Mouse (Mus musculus) MEL-GATA-1-ER (cell line): Measurements from ENCODE around the gene Stk38l.

ENCODE experiments used
- DNase-seq: peaks from one replicate; pipeline ENCODE4 v3.0.0-alpha.2; 2012; ENCODE audit warnings: low read depth; ENCODE audit errors: extremely low read depth

Gene Stk38l

DNA sequence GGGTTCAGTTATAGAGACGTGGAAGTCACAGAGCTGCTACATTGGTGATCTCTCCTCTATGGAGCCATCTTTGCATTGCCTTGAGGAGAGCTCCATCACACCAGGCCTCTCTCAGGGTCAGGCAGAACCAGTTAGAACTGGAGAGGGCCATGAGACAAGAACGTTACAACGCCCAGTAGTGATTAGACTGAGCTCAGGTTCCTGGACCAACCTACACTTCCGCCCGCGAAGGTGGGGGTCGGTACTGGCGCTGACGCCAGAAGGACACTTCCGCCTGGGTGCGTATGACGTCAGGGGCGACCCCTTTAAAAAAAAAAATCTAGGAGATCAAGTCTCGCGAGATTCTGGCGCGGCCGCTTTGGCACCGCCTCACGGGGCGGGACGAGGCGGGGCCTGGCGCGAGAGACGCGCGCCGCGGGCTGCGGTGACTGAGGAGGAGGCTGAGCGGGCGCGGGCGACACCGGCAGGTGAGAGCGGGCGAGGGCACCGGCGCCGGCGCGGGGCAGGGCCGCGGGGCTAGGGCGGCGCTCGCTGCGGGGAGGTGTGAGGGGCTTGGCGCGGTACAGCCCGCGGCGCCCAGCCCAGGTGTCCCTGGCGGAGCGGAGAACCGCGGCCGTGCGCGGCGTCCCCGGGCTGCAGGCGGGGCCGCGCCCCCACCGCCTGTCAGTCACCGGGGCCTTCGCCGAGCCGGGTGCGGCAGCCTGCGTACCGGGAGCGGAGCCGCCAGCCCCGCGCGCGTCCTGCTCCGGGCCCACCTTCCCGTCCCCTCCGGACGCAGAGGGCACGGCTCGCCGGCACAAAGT lies at the start of gene Stk38l:
TSS of gene Stk38l (plus strand) at position 415 of the 803 bp plus-strand sequence.
- DNase-seq: peak; percentile 87

DNA sequence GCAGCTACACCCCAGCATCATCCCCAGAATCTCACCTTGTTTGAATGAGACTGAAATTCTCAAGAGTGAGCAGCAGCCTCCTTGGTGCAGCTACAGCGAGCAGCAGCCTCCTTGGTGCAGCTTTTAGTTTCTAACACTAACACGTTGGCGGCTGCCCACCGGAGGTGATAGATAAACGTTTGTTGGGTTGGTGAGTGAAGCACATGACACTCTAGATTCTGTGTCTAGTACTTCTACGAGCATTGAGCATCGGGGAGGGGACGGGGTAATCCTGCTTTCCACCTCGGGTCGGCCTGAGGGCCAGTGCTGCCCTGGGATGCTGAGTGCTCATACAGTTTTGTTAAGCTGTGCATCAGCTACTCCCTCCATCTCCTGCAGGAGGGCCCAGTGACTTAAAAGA lies 47.9 kb upstream of the Stk38l start:
- DNase-seq: no peak

DNA sequence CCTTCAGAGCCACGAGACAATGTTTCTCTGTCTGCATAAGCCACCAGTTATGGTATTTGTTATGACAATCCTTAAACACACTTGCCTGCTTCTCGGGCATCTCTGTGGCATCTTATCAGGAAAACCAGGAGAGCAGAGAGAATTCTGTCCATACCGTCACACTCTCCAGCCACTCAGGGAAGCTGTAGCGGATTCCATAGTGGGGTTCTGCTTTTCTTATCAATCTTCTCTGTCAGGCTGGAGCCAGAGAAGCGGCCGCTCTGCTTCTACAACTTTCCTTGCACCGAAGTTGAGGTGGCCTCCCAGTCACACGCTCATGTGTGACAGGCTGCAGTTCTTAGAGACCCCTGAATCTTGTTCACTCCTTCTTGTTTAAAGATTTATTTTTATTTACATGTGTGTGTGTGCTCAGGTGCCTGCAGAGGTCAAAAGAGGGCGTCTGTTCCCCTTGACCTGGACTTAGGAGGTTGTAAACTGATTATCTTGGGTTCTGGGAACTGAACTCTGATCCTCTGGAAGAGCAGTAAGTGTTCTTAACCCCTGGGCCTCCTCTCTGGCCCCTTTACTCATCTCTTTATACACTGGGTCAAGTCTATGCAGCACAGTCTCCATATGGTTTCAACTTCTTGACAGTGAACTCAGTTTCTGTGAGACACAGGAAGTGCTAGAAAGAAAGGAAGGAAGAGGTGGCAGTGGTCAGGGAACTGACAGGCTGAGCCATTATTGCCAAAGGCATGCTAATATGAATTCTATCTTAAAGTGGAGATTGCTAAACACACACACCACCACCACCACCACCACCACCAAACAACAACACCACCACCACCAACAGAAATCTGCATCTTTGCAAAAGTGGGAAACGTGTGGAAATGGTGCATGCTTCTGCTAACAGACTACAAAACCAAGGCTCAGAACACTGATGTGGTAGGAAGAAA lies 46.4 kb upstream of the Stk38l start:
- DNase-seq: no peak

DNA sequence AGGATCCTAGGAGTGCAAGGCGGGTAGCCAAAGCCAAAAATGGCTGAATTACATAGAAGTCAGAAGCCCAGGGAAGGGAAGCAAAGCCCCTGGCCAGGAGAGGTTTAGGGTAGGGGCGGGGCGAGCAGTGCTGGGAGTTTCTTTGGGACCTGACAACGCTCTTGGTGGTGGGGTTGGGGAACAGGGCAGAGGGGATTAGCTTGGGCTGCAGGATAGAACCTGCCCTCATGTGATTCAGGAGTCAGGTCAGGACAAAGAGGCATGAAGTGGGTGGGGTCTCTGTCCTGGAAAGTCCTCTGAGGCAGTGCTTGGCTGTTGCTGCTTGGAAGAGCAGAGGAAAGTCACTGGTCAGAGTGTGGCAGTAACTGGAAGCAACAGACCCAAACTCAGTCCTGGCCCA lies 40.9 kb upstream of the Stk38l start:
- DNase-seq: no peak

DNA sequence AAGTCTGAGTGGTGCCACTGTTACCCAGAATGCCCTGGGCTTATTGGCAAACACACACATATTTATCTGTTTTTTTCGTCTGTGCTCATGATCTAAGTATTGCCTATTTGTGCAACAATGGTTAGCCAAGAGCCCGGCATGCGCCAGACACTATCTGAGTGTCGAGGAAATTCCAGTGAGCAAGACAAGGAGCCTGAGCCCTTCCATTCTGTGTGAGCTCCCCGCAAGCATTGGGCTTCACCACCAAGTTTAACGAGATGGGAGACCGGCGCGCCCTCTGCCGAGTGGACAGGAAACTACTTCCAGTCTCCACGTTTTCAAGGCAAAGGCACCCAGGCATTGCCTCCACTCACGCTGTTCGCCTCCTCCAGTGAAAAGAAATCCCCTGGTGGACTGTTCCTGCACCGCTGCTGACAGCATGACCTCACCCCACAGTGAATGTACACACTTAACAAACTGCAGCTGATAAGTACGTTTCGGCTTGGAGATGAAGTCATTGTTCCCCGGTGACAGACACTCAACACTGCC lies 39.0 kb upstream of the Stk38l start:
- peak; percentile 51 for DNase-seq

DNA sequence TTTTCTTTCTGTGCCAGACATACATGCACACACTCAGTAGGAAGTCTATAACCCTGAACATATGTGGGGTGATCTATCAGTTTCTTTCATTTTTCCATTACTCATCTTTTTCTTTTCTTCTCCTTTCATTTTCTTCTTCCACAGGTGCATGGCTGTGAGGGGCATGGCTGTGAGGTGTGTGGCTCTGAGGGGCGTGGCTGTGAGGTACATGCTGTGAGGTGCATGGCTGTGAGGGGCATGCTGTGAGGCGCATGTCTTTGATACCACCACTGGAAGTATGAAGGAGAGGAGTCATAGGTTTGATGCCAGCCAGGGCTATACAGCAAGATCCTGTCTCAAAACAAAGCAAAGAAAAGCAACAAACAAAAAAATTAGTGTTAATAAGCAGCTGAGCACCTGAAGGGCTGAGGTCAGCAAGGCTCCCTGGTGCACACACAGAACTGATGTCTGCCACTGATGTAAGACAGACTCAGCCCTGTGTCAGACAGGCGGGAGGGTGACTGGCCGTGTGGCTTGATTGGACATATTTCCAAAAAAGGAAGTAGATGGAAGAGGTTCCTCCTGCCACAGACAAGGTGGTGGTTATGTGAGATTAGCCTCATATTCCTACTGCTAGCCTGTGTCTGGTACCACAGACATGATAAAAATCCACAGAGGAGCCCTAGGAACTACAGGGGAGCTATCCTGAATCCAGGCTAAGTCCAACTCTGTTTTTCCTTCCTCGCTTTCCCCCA lies 38.2 kb upstream of the Stk38l start:
- peak; percentile 78 for DNase-seq

DNA sequence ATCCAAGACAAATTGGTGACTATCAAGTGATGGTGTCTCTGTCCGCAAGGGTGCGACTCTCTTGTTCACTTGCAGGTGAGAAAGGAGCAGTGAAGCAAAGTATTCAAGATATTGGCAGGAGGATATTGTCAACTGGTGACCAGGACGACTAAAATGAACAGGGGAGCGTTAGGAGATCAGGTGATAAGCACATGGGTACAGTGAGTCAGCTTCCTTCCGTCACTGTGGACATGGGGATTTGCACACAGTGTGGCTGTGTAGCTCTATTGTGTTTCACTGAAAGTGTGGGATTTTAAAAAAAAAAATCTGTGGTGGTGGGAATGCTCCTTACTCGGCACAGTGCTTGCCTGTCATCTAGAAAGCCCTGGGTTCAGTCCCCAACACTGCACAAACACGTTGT lies 36.8 kb upstream of the Stk38l start:
- DNase-seq: no peak

DNA sequence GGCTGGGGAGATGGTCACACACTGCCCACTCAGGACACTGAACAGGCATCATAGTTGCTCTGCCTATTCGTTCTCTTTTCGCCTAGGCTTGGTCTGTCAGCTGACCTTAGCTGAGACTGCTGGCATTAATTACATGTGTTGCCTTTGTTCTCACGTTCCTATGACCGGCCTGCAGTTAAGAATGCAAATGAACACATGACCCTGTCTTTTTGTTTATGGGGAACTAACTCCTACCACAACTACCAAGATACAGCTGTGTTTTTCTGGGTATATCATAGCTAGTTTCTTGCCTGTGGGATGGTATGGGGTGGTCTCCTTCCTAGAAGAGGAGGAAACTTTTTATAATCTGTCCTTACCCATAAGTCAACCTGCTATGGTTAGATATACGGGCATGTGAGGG lies 35.9 kb upstream of the Stk38l start:
- DNase-seq: no peak

DNA sequence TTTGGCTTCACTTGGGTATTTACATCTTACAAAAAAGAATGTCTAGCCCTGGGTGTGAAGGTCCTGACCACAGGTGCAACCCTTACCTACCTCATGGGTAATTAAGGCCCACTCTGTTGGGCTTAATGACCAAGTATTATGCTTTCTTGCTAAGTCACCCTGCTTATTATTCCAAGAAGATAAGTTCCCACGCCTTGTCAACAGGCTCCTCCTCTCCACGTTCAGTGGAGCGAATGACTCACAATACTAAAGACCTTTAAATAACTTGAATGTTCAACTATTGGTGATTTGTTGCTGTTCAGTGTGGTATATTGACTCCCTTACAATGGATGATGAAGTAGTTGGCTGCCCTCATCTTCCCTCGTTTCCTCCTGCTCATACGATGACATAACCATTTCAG lies 27.0 kb upstream of the Stk38l start:
- DNase-seq: no peak

DNA sequence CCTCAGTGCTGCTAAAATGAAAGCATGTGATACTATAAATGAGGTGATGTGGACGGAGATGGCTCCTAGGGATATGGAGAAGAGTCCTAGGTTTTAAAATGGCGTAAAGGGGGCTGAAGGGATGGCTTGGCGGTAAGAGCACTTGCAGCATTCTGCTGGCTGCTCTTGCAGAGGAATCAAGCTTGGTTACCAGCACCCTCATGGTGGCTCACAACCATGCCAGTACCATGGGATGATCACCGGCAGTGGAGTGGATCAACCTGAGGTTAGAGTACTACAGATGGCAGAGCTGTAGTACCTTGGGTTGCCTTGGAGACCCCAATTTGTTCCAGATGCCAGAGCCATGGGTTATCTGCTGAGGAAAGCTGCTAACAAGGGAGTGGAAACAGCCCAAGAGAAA lies 26.4 kb upstream of the Stk38l start:
- DNase-seq: no peak

DNA sequence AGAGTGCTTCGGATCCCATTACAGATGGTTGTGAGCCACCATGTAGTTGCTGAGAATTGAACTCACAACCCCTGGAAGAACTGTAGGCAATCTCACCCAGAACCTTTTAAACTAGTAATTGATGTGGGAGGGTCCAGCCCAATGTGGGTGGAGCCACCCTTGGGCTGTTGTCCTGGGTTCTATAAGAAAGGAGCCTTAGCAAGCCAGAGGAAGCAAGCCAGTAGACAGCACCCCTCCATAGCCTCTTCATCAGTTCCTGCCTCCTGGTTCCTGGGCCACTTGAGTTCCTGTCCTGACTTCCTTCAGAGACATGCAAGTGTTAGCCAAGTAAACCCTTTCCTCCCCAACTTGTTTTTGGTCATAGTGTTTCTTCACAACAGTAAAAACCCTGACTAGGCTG lies 24.3 kb upstream of the Stk38l start:
- no peak for DNase-seq

DNA sequence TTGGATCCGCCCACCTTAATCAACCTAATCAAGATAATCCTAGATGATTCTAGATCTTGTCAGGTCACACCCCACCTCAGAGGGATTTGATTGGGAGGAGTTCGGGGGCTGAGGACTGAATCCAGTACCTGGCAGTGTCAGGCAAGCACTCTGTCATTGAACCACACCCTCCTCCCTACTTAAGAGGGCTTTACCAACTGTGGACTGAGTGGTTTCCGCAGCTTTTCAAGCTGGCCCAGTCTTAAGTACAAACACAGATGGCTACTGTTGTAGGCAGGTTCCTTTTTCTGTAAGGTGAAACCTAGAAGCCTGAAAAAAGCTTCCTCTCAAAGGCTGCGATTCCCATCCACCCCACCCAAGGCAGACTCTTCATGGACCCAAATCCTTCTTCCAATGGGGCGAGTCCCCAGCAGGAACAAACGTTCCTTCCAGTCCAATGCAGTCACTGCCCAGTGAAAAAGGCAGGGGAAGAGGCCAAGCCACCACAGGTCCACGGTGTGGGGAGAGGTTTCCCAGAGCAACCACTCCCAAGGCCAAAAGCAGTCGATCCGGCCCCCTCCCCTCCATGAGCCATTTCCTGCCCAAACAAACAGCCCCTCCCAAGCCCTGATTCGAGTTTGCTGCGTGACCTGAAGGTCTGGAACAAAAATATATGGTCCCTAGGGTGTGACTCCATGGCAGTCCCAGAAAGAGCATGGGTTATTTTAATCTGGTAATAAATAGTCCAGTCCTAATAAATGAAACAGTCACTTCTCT lies 22.5 kb upstream of the Stk38l start:
- DNase-seq: no peak

DNA sequence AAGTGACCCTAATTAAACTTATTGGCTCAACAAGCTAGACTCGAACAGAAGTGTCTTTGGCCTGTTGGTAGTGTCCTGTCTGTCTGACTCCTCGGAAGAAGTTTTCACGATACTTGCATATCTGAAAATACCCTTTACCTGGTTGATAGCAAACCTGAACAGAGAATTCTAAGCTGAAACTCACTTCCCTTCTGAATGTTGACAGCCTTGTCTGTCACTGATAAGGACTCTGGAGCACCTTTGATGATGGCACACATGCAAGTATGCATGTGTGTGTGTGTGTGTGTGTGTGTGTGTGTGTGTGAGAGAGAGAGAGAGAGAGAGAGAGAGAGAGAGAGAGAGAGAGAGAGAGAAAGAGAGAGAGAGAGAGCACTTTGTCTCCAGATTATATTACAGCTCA lies 21.4 kb upstream of the Stk38l start:
- no peak for DNase-seq

DNA sequence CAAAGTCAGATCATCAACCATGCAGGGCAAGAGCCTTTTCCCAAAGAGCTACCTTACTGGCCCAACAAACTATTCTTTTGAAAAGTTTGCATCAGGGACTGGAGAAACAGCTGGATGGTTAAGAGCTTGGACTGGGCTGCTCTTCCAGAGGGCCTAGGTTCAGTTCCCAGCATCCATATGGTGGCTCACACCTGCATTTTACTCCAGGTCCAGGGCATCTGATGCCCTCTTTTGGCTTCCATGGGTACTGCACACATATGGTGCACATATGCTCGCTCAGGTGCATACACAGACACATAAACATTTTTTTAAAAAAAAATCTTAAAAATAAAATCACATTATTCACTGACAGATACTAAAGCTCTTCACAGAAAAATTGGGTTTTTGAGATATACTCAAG lies 19.2 kb upstream of the Stk38l start:
- DNase-seq: no peak

DNA sequence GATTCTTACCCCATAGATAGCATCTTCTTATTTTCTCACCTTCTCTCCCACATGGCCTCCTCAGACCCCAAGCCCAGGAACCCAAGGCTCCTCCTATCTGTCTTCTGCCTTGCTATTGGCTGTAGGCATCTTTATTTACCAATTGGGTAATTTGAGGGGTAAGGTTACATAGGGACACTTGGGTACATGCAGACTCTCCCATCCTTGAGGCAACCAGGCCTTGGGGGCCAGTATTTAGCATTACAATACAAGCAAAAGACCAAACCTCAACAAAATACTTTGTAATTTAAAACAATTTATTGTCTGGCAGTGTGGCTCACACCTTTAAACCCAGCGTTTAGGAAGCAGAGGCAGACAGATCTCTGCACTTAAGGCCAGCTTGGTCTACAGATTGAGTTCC lies 5.2 kb upstream of the Stk38l start:
- DNase-seq: no peak

DNA sequence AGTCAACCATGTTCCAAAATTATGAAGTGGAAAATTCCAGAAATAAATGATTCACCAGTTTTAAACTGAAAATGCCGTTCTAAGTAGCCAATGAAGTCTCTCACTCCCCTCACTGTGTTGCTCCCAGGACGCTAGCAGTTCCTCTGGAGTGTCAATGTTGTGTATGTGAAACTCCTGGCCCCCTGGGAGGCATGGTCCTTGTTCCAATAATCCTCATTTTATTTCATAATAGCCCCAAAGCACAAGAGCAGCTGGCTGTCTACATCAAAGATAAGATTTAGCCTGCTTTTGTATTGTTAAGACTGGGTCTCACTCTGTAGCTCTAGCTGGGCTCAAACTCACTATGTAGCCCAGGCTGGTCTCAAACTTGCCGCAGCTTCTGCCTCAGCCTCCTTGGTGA lies 990 bp upstream of the Stk38l start:
- DNase-seq: no peak

DNA sequence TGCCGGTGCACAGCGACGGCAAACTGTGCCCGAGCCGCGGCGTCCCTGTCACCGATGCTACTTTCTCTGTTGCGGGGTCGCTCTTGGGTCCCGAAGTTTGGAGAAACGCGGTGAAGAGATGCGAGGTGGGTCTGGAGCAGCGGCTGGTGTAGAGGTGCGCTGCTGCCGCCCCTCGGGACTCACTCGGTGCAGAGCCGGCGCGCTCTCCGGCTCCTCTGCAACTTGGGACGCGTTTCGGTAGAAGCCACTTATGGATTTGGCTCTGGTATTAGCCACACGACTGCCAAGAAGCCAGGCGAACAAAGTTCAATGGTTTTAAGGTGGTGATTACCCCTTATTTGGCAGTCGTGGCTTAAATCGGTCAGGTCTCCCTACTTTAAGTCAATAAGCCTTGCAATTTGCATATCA lies 593 bp downstream of the Stk38l start:
- no peak for DNase-seq

DNA sequence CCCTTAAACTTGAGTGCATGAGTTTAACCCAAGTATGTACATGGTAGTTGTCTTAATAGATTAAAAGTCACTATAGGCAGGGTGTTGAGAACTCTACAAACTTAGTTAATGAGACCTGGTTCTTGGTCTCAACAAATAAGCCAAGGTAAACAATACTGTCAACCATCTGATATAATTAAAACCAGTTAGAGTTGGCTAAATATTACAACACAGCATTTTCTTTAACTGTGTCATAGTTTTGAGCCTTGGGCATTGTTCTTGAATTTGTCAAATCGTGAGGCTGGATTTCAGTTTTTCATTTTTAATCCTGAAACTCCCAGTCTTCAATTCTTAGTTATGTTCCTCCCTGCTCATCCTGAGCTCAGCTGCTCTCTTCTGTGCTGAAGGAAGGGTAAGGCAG lies 6.2 kb downstream of the Stk38l start:
- no peak for DNase-seq

DNA sequence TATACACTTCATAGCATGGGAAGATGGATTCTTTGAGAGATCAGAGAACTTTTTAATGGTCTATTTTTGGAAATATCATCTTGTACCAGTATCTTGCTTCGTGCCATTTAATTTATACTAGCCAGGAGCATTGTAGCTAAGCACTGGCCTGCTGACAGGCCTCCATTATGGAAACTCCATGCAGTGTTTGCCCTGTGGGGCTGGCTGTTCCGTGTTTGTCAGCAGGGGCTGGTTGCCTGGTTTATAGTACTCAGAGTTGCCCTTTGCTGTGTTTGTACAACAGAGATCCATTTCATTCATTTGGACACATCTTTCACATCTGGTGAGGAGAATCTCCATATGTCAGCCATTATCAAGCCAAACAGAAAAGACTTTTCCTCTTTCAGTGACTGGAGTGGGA lies 6.9 kb downstream of the Stk38l start:
- no peak for DNase-seq

DNA sequence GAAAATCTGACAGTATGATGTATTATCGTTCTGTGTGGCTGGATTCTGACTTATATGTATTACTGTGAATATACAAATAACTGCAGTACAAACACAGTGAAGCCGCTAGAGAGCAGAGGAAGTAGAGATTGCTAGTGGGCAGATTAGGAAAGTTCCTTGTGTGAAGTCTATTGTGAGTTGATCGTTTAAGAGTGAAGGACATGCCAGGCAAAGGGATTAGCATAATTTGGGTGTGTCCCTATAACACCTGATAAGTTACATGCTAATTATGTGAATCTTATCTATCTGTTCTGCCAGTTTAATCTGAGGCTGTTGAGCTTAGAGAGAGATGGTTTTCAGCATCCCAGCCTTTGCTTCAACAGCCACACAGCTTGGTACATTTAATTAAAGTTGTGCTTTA lies 7.4 kb downstream of the Stk38l start:
- DNase-seq: no peak

DNA sequence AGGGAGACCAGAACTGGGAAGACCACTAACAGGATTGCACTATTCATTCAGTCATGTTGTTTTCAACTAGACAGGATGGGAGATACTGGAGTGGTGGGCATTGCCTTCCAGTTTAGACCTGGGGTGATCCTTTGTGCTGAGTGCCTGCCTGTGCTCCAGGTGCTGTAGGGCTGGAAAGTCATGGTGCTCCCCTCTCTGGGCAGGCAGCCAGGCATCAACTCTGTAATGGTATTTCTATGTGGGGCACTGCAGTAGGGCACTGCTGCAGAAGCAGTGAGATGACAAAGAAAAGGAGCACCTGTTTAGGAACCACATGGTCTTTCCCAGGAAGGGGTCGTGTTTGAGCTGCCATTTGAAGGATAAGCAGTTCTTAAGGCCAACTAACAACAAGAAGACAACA lies 7.9 kb downstream of the Stk38l start:
- DNase-seq: no peak
